Mouse (Mus musculus) mature B cell (primary cell): ENCODE data around the gene Atp13a2.

Source experiments
- in situ Hi-C: fragments of 300-500 bp; cut with MboI; formaldehyde crosslinking; loops from 2 replicates; pipeline ENCODE4 v1.14.3; 2019

The Atp13a2 gene

GRCm38 (mm10) chr4:140961467-140962206 is 25.0 kb upstream of the Atp13a2 start:
- in situ Hi-C loops, result no loop called here

- in situ Hi-C loops, result no loop called here
These were observed 24.3 kb upstream of the Atp13a2 start for GRCm38 (mm10) chr4:140962207-140962909.

GRCm38 (mm10) chr4:140962950-140963349 is 23.7 kb upstream of the Atp13a2 start:
- in situ Hi-C loops, result no loop called here

GRCm38 (mm10) chr4:140963941-140964597 is 22.6 kb upstream of the Atp13a2 start:
- in situ Hi-C loops, result no loop called here

- in situ Hi-C loops, result no loop called here
These were observed 22.1 kb upstream of the Atp13a2 start for GRCm38 (mm10) chr4:140964620-140965019.

GRCm38 (mm10) chr4:140967386-140968159 is 19.1 kb upstream of the Atp13a2 start:
- in situ Hi-C loops, result no loop called here

- in situ Hi-C loops, result no loop called here
These were observed 15.0 kb upstream of the Atp13a2 start for GRCm38 (mm10) chr4:140971691-140972090.

GRCm38 (mm10) chr4:140974408-140974807 is 12.3 kb upstream of the Atp13a2 start:
- in situ Hi-C loops, result no loop called here

- in situ Hi-C loops, result no loop called here
These were observed 11.3 kb upstream of the Atp13a2 start for GRCm38 (mm10) chr4:140975356-140975755.

GRCm38 (mm10) chr4:140977278-140977677 is 9.4 kb upstream of the Atp13a2 start:
- in situ Hi-C loops, result no loop called here

- in situ Hi-C loops, result no loop called here
These were observed 8.6 kb upstream of the Atp13a2 start for GRCm38 (mm10) chr4:140977886-140978692.

- in situ Hi-C loops, result no loop called here
These were observed 5.1 kb upstream of the Atp13a2 start for GRCm38 (mm10) chr4:140981605-140982004.

- in situ Hi-C loops, result no loop called here
These were observed 3.9 kb upstream of the Atp13a2 start for GRCm38 (mm10) chr4:140982808-140983207.

- in situ Hi-C loops, result no loop called here
These were observed 3.2 kb upstream of the Atp13a2 start for GRCm38 (mm10) chr4:140983442-140983841.

- in situ Hi-C loops, result no loop called here
These were observed 2.1 kb upstream of the Atp13a2 start for GRCm38 (mm10) chr4:140984544-140984943.

GRCm38 (mm10) chr4:140986024-140986710 is 506 bp upstream of the Atp13a2 start:
- in situ Hi-C loops, result no loop called here

- in situ Hi-C loops, result no loop called here
These were observed 803 bp downstream of the Atp13a2 start for GRCm38 (mm10) chr4:140987476-140987875.

GRCm38 (mm10) chr4:140988706-140989290 is 2.1 kb downstream of the Atp13a2 start:
- in situ Hi-C loops, result no loop called here

- in situ Hi-C loops, result no loop called here
These were observed 2.8 kb downstream of the Atp13a2 start for GRCm38 (mm10) chr4:140989447-140989846.

- in situ Hi-C loops, result no loop called here
These were observed 5.5 kb downstream of the Atp13a2 start for GRCm38 (mm10) chr4:140992215-140992614.
